Mouse (Mus musculus) embryonic facial prominence, embryonic 11.5 days (tissue): ENCODE measurements at regions not wholly inside any gene's neighbourhood (a gene's known extent, or its start where the extent isn't known, plus 50 kb on each side); places are given as distances from the start of the nearest gene placed in this dataset.

Experiments used
- ATAC-seq: fragments of 200-750 bp; cut with Nextera tagmentation; replicated peaks from 2 replicates; pipeline ENCODE4 v1.8.0; 2017; ENCODE audit warnings: low read depth; ENCODE audit not compliant: insufficient number of reproducible peaks, low FRiP score, low TSS enrichment
- DNase-seq: peaks from one replicate; pipeline ENCODE4 v3.0.0-alpha.2; 2015; ENCODE audit warnings: low spot score
- H3K27ac ChIP-seq: fragments of 300-500 bp; sonication (generic); replicated peaks from 2 replicates; pipeline ENCODE4 v1.5.1; 2014; ENCODE audit warnings: mild to moderate bottlenecking, low read depth, low read length, control low read depth
- H3K27me3 ChIP-seq: fragments of 300-500 bp; sonication (generic); 2 replicates; pipeline ENCODE4 v1.6.1; 2014; ENCODE audit warnings: mild to moderate bottlenecking, low read length, moderate library complexity, mixed read lengths; ENCODE audit not compliant: control insufficient read depth, insufficient read depth
- H3K36me3 ChIP-seq: fragments of 300-500 bp; sonication (generic); replicated peaks from 2 replicates; pipeline ENCODE4 v1.6.1; 2014; ENCODE audit warnings: low read depth, mild to moderate bottlenecking, low read length, moderate library complexity, mixed read lengths; ENCODE audit not compliant: control insufficient read depth, insufficient read depth
- H3K4me1 ChIP-seq: fragments of 300-500 bp; sonication (generic); 2 replicates; pipeline ENCODE4 v1.6.1; 2014; ENCODE audit warnings: low read length, mixed read lengths; ENCODE audit not compliant: control insufficient read depth, insufficient read depth
- H3K4me2 ChIP-seq: fragments of 300-500 bp; sonication (generic); 2 replicates; pipeline ENCODE4 v1.6.1; 2014; ENCODE audit warnings: low read depth, mild to moderate bottlenecking, control low read depth, low read length, moderate library complexity
- H3K4me3 ChIP-seq: fragments of 300-500 bp; sonication (generic); 2 replicates; pipeline ENCODE4 v1.5.1; 2014; ENCODE audit warnings: low read depth, low read length, control low read depth
- H3K9ac ChIP-seq: fragments of 300-500 bp; sonication (generic); replicated peaks from 2 replicates; pipeline ENCODE4 v1.6.1; 2014; ENCODE audit warnings: mild to moderate bottlenecking, control low read depth, low read length
- H3K9me3 ChIP-seq: fragments of 300-500 bp; sonication (generic); replicated peaks from 2 replicates; pipeline ENCODE4 v1.6.1; 2016; ENCODE audit warnings: mild to moderate bottlenecking, low read length, inconsistent platforms, mixed read lengths; ENCODE audit not compliant: control insufficient read depth
- WGBS: fragments of 180-500 bp; shearing (Covaris S2); extraction: QIAGEN DNeasy Blood & Tissue Kit; methylation state at CpG from one replicate; pipeline ENCODE4 v1.1.7; 2014; 5-methylcytosine and 5-hydroxymethylcytosine counted together

DNA sequence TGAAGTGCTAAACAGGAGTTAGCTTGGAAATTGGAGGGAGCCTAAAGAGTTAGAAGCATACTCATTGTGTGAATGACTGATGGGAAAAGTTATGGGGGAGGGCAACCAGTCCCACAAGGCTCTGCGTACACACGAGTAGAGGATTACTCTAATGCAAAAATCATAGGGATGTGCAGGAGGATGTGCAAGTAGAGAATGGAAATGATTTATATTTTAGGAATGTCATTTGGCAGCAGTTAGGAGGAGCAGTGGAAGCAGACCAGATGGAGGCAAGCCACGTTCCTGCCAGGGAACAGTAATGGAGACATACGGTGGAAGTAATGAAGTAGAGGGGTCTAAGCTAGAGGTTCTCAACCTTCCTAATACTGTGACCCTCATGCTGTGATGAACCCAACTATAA is 194.1 kb upstream of the Arhgap24 start:
- no peak overlapping the region for H3K9ac ChIP-seq
- no peaks in the 10 kb centered on the region for H3K36me3 ChIP-seq
- no peaks in the 10 kb centered on the region for H3K4me1 ChIP-seq
- H3K27ac ChIP-seq: no peak overlapping the region
- DNase-seq (no peak), ATAC-seq (no peak)
- no peaks in the 10 kb centered on the region for H3K9me3 ChIP-seq
- H3K4me2 ChIP-seq: no peak overlapping the region
- H3K4me3 ChIP-seq: no peak overlapping the region
- WGBS: 74% methylated on average over 4 of the region's 4 CpGs
- no peaks in the 10 kb centered on the region for H3K27me3 ChIP-seq

DNA sequence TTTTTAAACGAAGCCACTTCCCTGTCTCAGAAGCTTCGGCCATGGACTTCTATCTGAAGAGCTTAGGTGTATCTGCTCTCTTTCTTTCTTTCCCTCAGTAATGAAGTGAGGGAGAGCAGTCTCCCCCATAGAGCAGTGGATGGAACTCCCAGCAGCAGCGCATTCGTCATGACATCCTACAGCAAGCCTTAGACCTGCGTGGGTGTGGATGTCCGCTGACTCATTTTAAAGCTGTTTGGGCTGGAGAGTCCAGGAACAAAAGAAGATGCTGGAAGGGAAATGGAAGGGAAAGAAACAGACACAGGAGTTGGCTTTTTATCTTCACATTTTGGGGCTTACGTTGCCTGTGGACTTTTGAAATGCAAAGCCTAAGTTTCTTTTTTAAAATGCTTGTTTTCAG is 190.3 kb upstream of the Arhgap24 start:
- no peak overlapping the region for H3K4me2 ChIP-seq
- no peaks in the 10 kb centered on the region for H3K27me3 ChIP-seq
- no peak overlapping the region for H3K9ac ChIP-seq
- H3K4me3 ChIP-seq: no peak overlapping the region
- H3K36me3 ChIP-seq: no peaks in the 10 kb centered on the region
- 93% methylated on average over 7 of the region's 7 CpGs for WGBS
- ATAC-seq: no peak
- H3K4me1 ChIP-seq: no peaks in the 10 kb centered on the region
- no peaks in the 10 kb centered on the region for H3K9me3 ChIP-seq
- H3K27ac ChIP-seq: no peak overlapping the region
- DNase-seq: no peak

DNA sequence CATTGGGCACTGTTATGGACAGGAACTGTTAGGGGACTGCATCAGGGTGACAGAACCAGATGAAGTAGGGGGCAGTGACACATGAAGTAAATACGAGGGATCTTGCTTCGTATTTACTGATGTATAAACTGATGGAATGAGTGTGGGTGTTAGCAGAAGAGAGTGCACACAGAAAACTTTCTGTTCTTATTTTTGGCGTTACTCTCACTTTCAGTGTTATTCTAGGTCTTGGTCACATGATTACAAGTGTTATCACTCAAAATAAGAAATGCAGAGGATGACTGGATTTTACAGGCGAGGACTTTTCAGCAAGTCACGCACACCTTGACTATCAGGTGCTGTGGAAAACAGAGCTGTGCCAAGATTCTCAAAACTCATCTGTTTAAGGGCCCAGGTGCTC is 185.6 kb upstream of the Arhgap24 start:
- no peak overlapping the region for H3K4me3 ChIP-seq
- H3K4me2 ChIP-seq: no peak overlapping the region
- H3K36me3 ChIP-seq: no peaks in the 10 kb centered on the region
- H3K27me3 ChIP-seq: no peaks in the 10 kb centered on the region
- H3K9me3 ChIP-seq: no peaks in the 10 kb centered on the region
- no peaks in the 10 kb centered on the region for H3K4me1 ChIP-seq
- no peak overlapping the region for H3K9ac ChIP-seq
- H3K27ac ChIP-seq: no peak overlapping the region
- WGBS: 85% methylated on average over 5 of the region's 5 CpGs
- ATAC-seq (no peak), DNase-seq (no peak)

DNA sequence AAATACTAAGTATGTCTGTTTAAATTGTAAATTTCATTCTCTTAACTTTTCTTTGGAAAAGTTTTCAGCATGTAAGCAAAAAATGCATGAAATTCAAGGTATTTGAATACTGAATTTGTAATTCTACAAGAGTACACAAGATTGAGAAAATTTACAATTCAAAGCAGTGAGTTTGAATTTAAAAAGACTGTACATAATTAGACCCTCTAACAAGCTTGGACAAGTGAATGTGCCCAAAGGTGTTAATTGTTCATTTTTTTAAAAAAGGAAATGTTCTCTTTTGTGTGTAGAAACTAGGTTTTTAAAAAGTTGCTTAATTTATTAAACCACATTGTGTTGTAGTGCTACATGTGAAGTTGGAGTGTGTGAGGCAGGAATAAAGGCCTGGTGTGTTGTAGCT is 174.9 kb upstream of the Arhgap24 start:
- Histone ChIP-seq H3K4me2 (no peak overlapping the region), H3K27me3 (no peaks in the 10 kb centered on the region), H3K9me3 (no peaks in the 10 kb centered on the region), H3K4me1 (no peaks in the 10 kb centered on the region), H3K27ac (no peak overlapping the region), H3K9ac (no peak overlapping the region), H3K4me3 (no peak overlapping the region), H3K36me3 (no peaks in the 10 kb centered on the region)
- ATAC-seq: no peak
- no peak for DNase-seq

DNA sequence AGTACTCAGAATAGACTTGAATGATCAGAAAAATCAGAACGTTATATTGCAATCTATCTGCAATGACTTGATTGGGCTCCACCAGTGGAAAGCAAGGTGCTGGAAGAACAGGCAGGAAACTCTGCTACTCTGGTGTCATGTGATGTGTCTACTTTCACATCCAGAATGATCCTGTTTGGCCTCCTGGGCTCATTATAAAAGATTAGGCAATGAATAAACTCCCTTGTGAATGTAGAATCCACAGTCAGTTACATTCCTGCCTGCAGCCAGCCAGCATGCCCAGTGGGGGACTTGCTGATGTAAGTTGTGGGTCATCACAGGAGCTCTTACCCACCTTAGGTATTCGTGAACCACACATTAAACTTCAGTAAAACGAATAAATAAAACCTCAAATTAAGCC is 174.5 kb upstream of the Arhgap24 start:
- DNase-seq (no peak), ATAC-seq (no peak)
- Histone ChIP-seq H3K27ac (no peak overlapping the region), H3K4me2 (no peak overlapping the region), H3K9me3 (no peaks in the 10 kb centered on the region), H3K4me3 (no peak overlapping the region), H3K9ac (no peak overlapping the region), H3K36me3 (no peaks in the 10 kb centered on the region), H3K4me1 (no peaks in the 10 kb centered on the region), H3K27me3 (no peaks in the 10 kb centered on the region)
- 84% methylated on average over 3 of the region's 3 CpGs for WGBS

DNA sequence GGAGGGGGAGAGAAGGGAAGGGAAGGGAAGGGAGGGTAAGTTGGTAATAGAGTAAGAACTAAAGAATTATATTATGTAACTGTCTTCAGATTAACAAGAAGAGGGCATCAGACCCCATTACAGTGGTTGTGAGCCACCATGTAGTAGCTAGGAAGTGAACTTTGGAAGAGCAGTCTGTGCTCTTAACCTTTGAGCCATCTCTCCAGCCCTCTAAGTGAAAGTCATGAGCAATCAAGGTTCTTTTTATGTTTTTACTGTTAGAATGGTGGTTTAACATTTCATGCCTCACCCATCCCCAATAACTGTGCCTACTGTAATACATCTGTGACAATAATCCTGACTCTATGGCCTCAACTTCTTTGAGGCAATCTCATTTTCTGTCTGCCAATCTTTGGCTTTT is 169.6 kb upstream of the Arhgap24 start:
- no peak overlapping the region for H3K4me2 ChIP-seq
- H3K27ac ChIP-seq: no peak overlapping the region
- ATAC-seq (no peak), DNase-seq (no peak)
- H3K9ac ChIP-seq: no peak overlapping the region
- H3K4me3 ChIP-seq: no peak overlapping the region
- H3K9me3 ChIP-seq: no peaks in the 10 kb centered on the region
- no peaks in the 10 kb centered on the region for H3K4me1 ChIP-seq
- H3K27me3 ChIP-seq: no peaks in the 10 kb centered on the region
- no peaks in the 10 kb centered on the region for H3K36me3 ChIP-seq

DNA sequence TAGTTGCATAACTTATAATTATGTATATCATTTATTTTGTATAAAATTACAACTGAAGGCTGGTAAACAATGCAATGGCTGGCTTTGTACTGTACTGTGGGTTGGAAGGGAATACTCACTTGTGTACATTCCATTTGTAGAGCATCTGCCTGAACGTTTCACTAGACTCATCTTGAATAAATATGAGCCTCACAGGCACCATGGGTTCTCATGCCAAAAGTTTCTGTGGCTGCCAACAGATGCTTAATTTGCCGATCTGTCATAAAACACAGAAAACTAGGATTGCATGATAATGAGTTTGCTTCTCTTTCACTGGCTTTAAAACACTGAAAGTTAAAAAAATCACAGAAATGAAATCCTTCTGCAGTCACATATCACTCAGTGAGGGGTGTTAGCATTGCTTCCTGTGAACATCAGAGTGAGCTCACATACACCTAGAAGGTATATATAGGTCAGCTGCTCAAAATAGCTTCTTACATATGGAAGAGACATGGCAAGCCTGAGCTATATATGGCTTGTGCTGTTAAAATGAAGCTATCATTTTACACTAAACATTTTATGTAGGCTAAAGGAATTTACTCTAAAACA is 152.9 kb upstream of the Arhgap24 start:
- no peak for DNase-seq
- Histone ChIP-seq H3K4me1 (no peaks in the 10 kb centered on the region), H3K4me2 (no peak overlapping the region), H3K9me3 (no peaks in the 10 kb centered on the region), H3K36me3 (no peaks in the 10 kb centered on the region), H3K27me3 (no peaks in the 10 kb centered on the region), H3K9ac (no peak overlapping the region), H3K27ac (no peak overlapping the region), H3K4me3 (no peak overlapping the region)
- WGBS: 74% methylated on average over 2 of the region's 2 CpGs
- ATAC-seq: no peak

DNA sequence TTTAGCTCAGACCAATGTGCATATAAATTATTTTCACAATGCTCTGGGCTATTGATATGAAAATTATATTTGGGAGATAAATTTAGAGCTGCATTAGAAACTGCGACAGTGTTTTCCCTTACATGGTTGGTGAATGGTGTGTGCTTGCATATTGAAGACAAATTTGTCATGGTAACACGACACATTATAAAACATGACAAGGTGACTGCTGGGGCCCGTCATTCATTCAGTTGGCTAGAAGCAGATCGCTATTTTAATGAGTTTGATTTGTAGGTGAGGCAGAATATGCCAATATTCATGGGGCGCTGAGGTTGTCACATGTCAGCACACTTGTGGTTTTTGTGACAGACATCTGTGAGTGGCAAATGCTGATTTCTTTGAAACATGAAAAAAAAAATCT is 147.3 kb upstream of the Arhgap24 start:
- no peak overlapping the region for H3K27ac ChIP-seq
- DNase-seq (no peak), ATAC-seq (no peak)
- no peak overlapping the region for H3K4me3 ChIP-seq
- no peak overlapping the region for H3K9ac ChIP-seq
- H3K27me3 ChIP-seq: no peaks in the 10 kb centered on the region
- H3K4me2 ChIP-seq: no peak overlapping the region
- no peaks in the 10 kb centered on the region for H3K36me3 ChIP-seq
- H3K4me1 ChIP-seq: no peaks in the 10 kb centered on the region
- WGBS: 79% methylated on average over 5 of the region's 5 CpGs
- H3K9me3 ChIP-seq: no peaks in the 10 kb centered on the region
